Mouse (Mus musculus): ENCODE results near the gene Atxn7l3.
"Not testable (repeated sequence)": the region's sequence is repeated elsewhere in the genome, so short reads cannot be mapped to it uniquely, and the experiment has no call there.

Gene Atxn7l3

DNA sequence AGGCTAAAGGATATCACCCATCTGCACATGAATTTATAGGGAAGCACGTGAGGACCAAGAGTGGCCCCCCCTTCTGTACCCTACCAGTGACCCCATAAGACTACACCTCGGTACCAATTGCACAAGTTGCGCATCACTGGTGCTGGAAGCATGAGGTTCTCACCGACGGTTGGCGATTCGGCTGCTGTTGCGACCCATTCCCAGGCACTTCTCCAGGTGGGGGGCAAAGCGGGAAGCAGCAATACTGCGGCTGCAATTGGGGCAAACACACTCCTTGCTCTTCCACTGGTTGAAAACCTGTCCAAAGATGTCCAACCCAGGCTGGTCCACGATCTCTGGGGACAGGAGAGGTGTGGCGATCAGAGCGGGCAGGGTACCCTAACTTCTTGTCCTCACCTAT, 2.5 kb downstream of the Atxn7l3 start:
- DNase-seq, result no peak

DNA sequence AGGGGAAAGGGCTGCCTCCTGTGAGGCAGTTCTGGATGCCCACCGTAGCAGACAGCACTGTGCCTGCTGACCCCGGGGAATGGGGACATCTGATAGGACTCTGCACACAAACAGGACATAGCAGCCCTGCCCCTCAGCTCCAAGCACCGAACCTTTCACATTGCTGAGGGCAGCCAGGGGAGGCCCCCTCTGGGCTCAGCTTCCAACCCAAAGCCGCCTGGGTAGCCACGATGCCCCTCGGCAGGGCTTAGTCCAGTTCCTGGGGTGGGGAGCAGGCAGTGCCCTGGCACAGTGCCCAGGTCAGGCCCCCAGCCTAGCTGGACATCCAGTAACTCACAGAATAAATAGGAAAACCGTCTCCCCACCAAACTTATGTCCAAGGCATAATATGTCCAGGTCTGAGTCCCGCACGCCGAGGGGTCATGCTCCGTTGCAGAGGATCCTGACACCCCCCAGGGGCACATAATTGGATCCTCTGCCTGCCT, 5.3 kb downstream of the Atxn7l3 start:
- DNase-seq, result no peak

DNA sequence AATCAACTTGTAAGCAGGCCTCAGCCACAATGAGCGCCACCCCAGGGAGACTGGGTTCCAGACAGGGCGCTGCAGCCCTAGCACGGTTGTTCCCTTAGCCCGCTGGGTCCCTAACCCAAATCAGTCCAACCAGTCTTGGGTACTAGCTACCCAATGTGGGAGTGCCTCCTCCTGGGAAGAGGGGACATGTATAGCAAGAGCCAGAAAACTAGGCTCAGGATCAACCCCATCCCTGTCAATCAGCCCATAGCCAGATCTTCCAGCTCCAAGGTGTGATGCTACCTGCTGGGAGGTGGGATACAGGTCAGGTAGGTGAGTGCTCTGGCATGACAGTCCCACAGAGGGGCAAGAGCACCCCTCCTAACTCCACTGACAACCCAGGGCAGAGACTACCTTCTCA, 6.3 kb downstream of the Atxn7l3 start:
- no peak for DNase-seq

DNA sequence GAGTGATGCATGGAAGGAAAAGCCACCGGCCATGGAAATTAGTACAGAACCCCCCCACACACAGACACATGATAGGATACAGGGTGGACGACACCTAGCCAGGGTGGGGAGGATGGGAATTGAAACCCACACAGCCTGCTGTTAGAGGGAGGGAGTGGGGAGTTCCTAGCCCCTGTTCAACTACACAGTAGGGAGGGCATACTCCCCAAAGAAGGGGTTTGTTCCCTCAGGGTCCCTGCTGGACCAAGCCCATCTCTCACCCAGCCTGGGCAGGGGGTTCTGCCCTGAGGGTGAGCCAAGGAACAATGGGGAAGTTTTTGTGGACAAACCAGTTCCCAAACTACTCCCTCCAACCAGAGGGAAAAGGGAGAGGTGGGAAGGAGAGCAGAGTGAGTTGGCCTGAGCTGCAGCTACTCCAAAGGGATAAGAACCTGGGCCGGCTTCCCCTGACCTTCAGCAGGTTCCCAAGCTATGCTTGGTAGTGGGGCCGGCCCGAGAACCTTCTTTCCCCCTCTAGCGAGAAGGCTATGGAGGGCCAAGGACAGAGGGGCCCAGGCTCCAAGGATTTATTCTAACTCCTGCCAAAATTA, 6.8 kb downstream of the Atxn7l3 start:
- DNase-seq, result no peak

DNA sequence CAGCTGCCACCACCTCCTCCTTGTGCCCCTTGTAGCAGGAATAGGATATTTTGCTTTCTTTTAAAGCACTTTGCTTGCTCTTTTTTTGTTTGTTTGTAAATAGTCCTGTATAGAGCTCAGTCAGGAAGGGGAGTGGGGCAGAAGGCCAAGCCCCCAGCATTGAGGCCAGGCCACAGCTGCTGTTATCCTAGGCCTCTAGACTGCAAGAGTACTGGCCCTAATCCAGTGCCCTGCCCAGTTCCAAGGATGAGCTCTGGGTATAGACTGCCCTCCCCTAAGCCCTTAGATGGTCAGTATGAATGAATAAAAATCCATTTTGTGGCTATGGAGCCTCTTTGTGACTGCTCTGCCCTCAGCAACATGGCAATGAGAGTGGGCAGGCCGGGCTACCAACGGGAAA, 7.5 kb downstream of the Atxn7l3 start:
- DNase-seq, result no peak

DNA sequence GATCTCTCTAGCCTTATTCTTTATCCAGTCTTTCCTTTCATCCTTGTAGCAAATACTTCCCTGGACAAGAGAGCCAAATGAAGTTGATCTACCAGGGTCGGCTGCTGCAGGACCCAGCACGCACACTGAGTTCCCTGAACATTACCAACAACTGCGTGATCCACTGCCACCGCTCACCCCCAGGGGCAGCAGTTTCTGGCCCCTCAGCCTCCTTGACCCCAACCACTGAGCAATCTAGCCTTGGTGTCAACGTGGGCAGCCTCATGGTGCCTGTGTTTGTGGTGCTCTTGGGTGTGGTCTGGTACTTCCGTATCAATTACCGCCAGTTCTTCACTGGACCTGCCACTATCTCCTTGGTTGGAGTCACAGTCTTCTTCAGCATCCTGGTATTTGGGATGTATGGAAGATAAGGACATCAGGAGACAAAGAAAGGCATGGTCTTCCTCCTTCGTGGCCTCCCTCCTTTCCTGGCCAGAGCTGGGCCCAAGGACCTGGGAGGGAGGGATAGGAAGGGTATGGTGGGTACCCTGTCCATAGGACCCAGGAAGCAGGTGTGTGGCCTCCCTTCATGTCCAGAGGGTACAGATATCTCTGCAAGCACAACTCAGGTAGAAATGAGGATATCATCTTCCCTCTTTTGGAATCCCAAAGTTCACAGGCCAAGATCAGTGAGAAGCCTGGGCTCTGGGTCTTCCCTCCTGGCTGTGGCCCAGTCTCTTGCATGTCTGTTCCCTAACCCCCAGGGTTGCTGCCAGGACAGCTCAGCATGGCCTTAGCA, 8.2 kb downstream of the Atxn7l3 start:
- no peak for DNase-seq

DNA sequence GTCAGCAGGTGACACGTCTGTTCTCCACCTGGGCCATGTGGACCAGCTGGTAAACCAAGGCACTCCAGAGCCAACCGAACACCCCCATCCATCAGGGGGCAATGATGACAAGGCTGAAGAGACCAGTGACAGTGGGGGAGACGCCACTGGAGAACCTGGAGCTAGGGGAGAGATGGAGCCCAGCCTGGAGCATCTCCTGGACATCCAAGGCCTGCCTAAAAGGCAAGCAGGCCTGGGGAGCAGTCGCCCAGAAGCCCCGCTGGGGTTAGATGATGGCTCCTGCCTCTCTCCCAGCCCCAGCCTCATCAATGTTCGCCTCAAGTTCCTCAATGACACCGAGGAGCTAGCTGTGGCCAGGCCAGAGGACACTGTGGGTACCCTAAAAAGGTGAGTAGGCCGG, 8.9 kb downstream of the Atxn7l3 start:
- DNase-seq, result no peak

DNA sequence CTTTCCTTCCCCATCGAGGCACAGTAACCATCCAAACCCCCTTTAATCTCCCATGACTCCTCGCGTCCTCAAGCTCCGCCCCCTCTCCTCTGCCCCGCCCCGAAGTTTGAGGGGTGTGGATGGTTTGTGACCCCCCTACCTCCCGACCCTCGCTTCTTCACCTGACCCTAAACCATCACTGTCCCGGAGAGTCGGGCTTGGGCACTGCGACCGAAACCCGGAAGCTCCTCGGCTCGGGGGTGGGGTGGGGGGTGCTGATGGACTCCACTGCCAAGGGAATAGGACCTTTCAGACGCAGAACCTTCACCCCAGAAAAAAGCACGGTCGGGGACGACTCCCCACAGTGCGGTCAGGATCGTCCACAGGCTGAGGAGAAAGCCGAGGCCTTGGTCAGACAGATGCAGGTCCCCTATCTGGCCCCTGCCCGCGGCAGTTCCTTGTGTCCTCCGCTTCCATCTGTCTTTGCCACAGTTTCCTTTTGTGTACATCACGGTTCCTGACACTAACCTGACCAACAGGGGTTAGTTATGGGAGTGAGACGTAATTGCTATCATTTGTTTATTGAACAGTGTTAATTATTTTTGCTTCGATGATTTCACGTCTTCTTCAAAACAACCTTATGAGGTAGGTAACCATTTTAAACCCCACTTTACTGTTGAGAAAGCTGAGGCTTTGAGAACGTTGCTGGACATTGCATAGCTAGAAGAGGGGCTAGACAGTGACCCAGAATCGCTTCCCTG, 11.2 kb downstream of the Atxn7l3 start:
- no peak for DNase-seq

DNA sequence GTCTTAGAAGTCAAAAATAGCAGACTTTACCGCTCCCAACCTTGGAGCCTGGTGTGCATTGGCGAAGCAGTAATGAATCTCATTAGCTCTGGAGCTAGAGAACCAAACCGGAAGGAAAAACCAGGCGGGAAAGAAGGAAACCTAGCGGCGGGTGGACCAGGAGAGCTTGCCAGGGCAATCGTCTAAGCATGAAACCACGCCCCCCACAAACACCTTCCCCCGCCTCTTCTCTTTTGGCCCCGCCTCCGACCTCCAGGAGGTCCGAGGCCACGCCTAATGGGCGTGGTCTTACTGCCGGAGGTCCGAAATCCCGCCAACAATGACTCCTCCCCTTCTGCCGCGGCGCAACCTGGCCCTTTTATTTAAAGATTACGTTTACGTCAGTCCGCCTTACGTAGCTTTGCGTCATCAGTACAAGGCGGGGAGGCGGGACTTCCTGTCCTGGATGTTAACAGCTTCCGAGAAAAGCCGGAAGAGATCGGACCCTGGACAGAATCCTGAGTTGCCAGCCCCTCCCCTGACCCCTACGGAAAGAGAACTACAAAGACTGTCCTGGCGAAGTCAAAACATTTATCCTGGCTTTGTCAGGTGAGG, 11.8 kb downstream of the Atxn7l3 start, which contains the start of gene Tmub2:
TSS of gene Tmub2 (plus strand) at position 431 of the 594 bp plus-strand sequence.
- DNase-seq, result peak; percentile 98

DNA sequence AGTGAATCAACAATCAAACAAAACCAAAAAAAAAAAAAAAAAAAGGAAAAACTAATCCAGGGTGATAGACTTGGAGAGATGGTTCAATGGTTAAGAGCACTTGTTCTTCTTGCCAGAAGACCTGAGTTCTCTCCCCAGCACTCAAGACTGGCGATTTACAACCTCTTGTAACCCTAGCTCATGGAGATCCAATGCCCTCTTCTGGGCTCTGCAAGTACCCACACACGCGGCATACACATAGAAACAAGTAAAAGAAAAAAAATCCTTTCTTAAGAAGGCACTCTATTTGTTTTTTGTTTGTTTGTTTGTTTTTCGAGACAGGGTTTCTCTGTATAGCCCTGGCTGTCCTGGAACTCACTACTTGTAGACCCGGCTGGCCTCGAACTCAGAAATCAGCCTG, 12.5 kb downstream of the Atxn7l3 start:
- no peak for DNase-seq

DNA sequence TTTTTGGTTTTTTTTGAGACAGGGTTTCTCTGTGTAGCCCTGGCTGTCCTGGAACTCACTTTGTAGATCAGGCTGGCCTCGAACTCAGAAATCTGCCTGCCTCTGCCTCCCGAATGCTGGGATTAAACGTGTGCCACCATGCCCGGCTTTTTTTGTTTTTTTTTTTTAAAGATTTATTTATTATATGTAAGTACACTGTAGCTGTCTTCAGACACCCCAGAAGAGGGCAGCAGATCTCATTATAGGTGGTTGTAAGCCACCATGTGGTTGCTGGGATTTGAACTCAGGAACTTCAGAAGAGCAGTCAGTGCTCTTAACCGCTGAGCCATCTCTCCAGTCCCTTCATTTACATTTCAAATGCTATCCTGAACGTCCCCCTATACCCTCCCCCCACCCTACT, 16.2 kb downstream of the Atxn7l3 start:
- DNase-seq, result not testable (repeated sequence)

DNA sequence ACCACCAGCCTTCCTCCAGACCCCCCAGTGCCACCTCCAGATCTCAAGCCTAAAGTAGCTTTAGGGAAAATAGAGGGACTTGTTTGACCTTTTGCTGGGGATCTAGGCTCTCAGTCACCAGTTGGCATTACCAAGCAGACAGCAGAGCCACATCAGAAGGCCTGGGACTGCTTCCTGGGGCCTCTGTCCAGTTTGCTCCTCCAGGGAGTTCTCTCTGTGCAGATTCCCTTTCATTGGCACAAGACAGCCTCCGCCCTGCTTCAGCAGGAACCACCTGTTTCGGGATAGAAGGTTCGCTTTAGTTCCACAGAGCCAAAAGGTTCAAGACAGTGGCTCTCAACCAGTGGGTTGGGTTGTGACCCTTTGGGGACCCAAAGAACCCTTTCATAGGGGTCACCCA, 16.8 kb downstream of the Atxn7l3 start:
- DNase-seq, result no peak

DNA sequence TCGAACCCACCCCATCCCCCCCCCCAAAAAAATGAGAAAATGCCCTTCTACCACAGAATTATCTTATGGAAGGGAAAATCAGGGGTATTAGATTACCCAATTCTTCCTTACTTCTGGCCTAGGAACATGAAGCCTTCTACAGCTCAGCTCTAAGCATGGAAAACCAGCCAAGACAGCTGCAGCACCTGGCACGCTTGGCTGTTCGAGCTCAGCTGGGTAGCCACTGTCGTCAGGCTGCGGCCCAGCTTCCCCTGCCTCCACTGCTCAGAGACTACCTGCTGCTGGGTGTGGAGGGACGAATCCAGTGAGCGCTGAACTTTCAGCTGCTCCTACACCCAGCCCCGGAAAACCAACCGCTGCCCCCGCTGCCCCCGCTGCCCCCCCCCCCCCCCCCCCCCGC, 18.7 kb downstream of the Atxn7l3 start:
- no peak for DNase-seq

DNA sequence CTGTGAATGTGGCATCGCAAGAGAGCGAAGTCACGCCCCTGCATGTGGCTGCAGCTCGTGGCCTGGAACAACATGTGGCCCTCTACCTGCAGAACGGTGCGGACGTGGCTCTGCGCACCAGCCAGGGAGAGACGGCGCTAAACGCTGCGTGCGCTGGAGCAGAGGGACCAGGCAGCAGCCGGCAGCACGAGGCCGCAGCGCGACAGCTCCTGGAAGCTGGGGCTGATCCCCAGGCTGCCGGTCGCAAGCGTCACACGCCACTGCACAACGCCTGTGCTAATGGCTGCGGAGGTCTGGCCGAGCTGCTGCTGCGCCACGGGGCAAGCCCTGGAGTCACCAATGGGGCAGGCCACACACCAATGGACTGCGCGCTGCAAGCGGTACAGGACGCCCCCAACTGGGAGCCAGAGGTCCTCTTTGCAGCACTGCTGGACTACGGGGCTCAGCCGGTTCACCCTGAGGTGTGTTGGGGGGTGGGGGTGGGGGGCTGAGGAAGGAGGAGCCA, 20.0 kb downstream of the Atxn7l3 start:
- peak; percentile 31 for DNase-seq

DNA sequence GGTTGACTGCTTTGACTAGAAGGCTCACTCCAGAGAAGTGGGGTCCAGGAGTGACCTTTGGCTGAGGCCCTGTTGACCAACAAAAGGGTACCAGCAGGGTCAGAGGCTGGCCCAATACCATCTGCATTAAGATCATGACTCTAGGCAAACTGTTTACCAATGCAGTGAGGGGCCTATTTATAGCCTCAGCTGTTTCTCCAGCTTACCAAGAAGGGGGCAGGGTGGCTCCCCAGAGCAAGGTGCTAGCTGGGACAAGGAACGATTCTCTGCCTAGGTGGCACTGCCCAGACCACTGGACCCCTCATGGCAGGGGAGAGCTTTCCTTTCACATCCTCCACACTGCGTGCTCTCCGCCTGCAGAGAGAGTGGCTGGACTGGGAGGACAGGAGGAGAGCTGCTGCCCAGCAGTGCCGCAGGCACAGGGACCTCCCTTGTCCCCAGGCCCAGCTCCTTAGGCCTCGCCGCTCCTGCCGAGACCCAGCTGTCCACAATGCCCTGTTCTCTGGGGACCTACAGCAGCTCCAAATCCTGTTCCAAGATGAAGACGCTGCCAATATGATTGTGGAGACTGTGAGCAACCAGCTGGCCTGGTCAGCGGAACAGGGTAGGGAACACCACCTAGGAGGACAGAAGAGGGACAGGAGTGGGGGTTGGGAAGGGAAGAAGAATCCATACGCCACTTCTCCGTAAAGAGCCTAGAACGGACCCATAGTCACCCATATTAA, 27.7 kb downstream of the Atxn7l3 start, which contains the start of gene Asb16:
TSS of gene Asb16 (plus strand) at position 224 of the 725 bp plus-strand sequence.
- no peak for DNase-seq

DNA sequence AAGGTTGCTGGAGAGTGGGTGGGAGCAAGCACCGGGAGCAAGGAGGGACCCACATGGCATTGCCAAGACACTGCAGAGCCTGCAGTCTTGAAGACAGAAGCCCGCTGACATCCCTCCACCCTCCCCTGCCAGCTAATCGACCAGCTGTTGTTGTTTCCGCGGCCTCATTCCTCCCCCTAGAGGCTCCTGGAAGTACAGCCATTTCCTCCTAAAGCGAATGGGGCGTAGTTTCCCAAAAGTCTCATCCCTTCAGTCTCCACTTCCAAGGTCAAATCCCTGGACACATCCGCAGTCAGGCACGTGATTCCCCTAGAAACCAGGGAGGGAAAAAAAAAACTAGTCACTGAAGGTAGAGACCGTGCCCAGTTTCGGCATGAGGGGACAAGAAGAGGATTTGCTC, 29.0 kb downstream of the Atxn7l3 start:
- DNase-seq, result peak; percentile 73

DNA sequence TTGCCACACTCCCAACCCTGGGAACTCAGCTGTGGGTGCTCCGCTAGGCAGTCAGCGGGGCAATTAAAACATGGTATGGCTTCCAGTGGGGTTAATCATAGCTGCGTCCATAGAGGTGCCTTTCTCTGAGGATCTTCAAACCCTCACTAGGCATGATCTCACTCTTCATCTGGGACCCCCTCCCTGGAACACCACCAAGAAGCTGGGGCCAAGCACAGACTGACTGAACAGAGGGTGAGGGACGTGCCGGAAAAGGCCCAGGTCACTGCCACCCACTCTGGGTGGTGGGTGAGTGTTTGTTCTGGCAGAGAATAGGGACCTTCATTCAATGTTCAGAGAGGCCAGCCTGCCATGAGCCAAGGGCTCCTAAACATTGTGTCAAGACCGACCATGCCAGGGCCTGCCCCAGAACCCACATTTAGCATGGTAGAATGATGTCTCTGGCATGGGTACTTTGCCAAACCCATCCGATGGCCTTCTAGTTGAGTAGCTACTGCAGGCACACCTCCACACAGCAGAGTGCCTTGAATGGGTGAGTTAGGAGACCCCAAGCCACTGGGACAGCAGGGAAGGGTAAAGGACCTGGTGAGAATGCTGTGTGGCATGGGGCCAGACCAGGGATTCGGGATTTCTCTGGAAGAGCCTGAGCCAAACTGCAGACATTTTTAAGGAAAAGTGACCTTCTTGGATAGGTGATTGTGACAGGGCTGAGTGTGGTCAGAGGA, 29.6 kb downstream of the Atxn7l3 start:
- no peak for DNase-seq

DNA sequence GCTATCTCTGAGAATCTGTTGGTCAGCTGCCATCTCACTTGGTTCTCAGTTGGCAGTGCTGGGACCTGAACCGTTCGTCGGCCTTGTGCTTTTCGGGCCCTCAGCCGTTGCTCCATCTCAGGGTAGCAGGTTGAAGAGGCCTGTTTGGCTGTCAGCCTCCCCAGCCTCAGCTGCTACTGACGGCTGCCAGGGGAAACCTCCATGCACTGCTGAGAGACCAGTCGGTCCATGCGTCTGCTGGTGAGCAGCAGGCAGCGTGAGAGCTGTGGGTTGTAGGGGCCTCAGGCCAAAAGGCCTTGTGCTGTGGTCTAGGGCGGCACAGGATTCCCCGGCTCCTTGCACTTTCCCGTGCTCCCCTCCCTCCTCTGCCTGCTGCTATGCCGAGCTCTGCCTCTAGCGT, 30.6 kb downstream of the Atxn7l3 start:
- DNase-seq, result no peak

DNA sequence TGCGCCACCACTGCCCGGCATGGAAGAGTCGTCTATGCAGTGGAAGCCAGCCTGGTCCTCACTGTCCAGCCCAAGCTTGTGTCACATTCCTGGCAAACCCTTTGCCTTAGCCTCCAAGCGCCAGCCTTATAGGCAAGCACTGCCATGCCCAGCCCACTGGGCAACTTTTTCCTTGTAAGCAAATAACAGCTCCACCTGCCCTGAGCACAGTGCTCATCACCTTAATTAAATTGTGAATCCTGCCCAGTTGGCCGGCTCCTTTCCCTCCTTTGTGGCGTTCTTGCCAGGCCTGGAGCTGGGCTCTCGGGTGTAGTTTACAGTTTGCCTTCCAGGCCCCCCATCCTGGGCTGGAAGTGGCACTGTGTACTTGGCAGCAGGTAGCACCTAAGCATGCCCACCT, 33.2 kb downstream of the Atxn7l3 start:
- no peak for DNase-seq

DNA sequence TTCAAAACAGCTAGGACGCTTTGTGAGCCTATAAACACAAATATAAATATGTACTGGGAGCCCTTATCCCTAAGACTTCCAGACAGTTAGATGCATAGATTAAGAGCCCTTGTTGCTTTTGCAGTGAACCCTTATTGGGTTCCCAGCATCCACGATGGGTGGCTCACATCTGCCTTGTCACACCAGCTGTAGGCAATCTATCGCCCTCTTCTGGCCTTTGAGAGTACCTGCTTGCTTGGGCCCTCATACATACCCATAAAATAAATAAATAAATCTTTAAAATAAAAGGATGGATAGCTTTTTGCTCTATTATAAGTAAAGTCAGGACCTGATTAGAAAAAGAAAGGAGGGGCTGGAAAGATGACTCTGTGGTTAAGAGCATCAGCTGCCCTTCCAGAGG, 37.9 kb downstream of the Atxn7l3 start:
- DNase-seq, result no peak

DNA sequence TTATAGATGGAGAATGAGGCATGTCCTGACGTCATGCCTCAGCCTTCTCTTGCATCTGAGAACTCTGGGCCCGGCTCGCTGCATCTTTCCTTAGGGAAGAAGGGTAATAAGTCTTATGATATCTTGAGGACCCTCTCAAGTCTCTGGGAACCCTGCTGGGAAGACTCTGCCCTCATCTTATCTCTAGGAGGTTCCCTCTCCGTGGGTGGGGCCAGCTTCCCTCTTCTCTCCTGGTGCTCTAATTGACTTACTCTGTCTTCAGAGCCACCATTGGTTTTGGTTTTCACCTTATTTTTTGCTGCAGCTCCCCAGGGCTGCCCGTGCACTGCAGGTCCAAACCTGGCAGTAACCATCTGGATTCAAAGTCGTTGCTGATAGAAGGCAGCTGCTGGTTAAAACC, 38.3 kb downstream of the Atxn7l3 start:
- no peak for DNase-seq

DNA sequence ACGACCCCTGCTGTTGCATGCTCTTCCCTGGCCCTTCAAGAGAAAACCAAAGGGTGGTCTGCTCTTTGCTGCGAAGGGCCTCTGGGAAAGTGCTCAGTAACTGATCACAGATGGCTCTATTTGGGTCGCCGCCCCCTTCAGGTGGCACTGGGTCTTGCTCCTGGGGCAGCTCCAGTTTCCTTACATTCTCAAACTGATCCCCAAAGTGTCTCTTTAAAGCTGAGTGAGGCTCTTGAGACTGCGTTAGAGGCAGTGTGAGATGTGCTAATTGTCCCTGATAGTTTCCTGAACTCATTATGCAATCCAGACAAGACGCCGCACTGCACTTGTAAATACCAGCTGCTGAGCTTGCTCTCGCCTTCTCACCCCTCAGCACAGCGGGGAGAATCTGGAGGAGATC, 38.9 kb downstream of the Atxn7l3 start:
- DNase-seq, result peak; percentile 25

Measured in lung, postnatal 14 days (tissue).